Mouse (Mus musculus): ENCODE data around the gene Ston2.
A peak's percentile ranks its signal among the peaks of the same experiment; 100 is the strongest.

Ston2 gene

GRCm38 (mm10) chr12:91791822-91792221 lies 3.6 kb upstream of the Ston2 start:
- no peak for DNase-seq (ENCODE audit: low read depth, low spot score)

GRCm38 (mm10) chr12:91789801-91790200 lies 1.6 kb upstream of the Ston2 start:
- DNase-seq (ENCODE audit: low read depth, low spot score) = peak; percentile 70

GRCm38 (mm10) chr12:91788446-91788845 lies 259 bp upstream of the Ston2 start:
- peak; percentile 61 for DNase-seq (ENCODE audit: low read depth, low spot score)

- DNase-seq (ENCODE audit: low read depth, low spot score) = peak; percentile 48
Observed at GRCm38 (mm10) chr12:91786355-91786754, 1.8 kb downstream of the Ston2 start.

GRCm38 (mm10) chr12:91781432-91781831 lies 6.8 kb downstream of the Ston2 start:
- no peak for DNase-seq (ENCODE audit: low read depth, low spot score)

GRCm38 (mm10) chr12:91780531-91780930 lies 7.7 kb downstream of the Ston2 start:
- DNase-seq (ENCODE audit: low read depth, low spot score) = no peak

- peak; percentile 95 for DNase-seq (ENCODE audit: low read depth, low spot score)
Observed at GRCm38 (mm10) chr12:91779004-91779365, 9.2 kb downstream of the Ston2 start.

GRCm38 (mm10) chr12:91778211-91779003 lies 9.8 kb downstream of the Ston2 start:
- peak; percentile 50 for DNase-seq (ENCODE audit: low read depth, low spot score)

- no peak for DNase-seq (ENCODE audit: low read depth, low spot score)
Observed at GRCm38 (mm10) chr12:91776342-91776741, 11.8 kb downstream of the Ston2 start.

GRCm38 (mm10) chr12:91774811-91775284 lies 13.3 kb downstream of the Ston2 start:
- no peak for DNase-seq (ENCODE audit: low read depth, low spot score)

GRCm38 (mm10) chr12:91768871-91769270 lies 19.3 kb downstream of the Ston2 start:
- DNase-seq (ENCODE audit: low read depth, low spot score) = no peak

- DNase-seq (ENCODE audit: low read depth, low spot score) = no peak
Observed at GRCm38 (mm10) chr12:91768176-91768575, 20.0 kb downstream of the Ston2 start.

GRCm38 (mm10) chr12:91766338-91767107 lies 21.7 kb downstream of the Ston2 start:
- no peak for DNase-seq (ENCODE audit: low read depth, low spot score)

- no peak for DNase-seq (ENCODE audit: low read depth, low spot score)
Observed at GRCm38 (mm10) chr12:91765504-91765903, 22.7 kb downstream of the Ston2 start.

GRCm38 (mm10) chr12:91765054-91765453 lies 23.1 kb downstream of the Ston2 start:
- peak; percentile 21 for DNase-seq (ENCODE audit: low read depth, low spot score)

- DNase-seq (ENCODE audit: low read depth, low spot score) = no peak
Observed at GRCm38 (mm10) chr12:91764471-91764870, 23.7 kb downstream of the Ston2 start.

- DNase-seq (ENCODE audit: low read depth, low spot score) = no peak
Observed at GRCm38 (mm10) chr12:91759836-91760235, 28.4 kb downstream of the Ston2 start.

GRCm38 (mm10) chr12:91757854-91758562 lies 30.2 kb downstream of the Ston2 start:
- no peak for DNase-seq (ENCODE audit: low read depth, low spot score)

- no peak for DNase-seq (ENCODE audit: low read depth, low spot score)
Observed at GRCm38 (mm10) chr12:91756562-91757166, 31.5 kb downstream of the Ston2 start.

GRCm38 (mm10) chr12:91754606-91755005 lies 33.6 kb downstream of the Ston2 start:
- no peak for DNase-seq (ENCODE audit: low read depth, low spot score)

- DNase-seq (ENCODE audit: low read depth, low spot score) = no peak
Observed at GRCm38 (mm10) chr12:91752711-91753110, 35.5 kb downstream of the Ston2 start.

All from ZHBTc4 (cell line).